Mouse (Mus musculus) c-Kit-positive CD71-positive TER-119-negative erythroid progenitor cells, embryonic 14.5 days (primary cell): ENCODE measurements around the gene Scgb2b19.
"Not testable (repeated sequence)": the region's sequence is repeated elsewhere in the genome, so short reads cannot be mapped to it uniquely, and the experiment has no call there.

Source experiments
- DNase-seq: peaks from one replicate; pipeline ENCODE4 v3.0.0-alpha.2; 2013; ENCODE audit warnings: low read depth

Gene Scgb2b19

GRCm38 (mm10) chr7:33280238-33280637 lies at the start of gene Scgb2b19:
Gene Scgb2b19, minus strand, starts transcription at chr7:33280338.
- DNase-seq: not testable (repeated sequence)

DNA sequence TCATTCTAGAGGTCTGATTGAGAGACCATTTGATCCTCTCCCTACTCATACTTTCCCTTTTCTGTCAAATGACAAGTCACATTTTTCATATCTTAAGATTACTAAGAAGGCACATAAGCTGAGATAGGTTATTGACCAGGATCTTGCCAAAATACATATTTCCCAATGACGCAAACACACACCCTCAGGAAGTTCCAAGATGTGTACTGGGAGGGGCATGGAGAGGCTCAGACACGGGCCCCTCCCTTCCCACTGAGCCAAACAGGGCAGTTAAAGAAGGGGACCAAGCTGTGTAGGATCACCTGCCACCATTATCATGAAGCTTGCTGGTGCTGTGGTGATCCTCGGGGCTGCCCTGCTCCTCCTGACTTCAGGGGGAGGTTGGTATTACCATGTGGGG lies 6.9 kb upstream of the Scgb2b19 start, which contains the start of gene Scgb1b19:
Gene Scgb1b19 (plus strand): TSS at position 301 of the 400 bp plus-strand sequence.
- not testable (repeated sequence) for DNase-seq
